Mouse (Mus musculus): ENCODE data around the gene Kcnd3.

The Kcnd3 gene

DNA sequence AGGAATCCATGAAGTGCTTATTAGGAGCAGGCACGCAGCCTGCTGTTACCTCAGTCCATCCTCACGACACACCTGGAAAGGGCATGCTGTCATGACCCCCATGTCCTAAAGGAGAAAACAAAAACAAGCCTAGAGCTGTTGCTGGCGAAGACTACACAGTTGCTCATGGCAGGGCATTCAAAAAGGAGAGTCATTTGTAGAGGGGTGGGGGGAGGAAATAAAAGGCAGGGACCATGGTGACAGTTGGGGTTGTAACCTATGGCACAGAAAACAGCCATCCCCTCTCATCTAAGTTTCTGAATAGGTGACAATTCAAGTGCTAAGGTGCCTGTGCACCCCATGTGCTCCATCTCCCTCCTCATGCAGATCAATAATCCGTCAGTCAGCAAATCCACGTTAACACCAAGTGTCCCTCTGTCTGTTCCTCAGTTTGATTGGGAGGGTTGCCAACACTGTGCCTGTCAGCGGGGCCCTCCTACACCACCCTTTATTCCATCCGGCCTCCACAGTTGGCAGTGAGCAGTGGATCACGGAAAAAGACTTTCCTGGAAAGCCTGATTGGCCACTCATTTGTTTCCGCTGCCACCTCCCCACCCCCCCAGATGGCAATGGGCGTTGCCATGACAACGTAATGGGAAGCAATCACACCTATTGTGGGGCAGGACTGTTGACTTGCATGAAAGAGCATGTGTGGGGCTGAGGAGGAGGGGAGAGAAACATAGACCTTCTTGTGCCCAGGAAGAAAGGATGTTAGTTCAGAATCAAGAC is 78.4 kb downstream of the Kcnd3 start:
- DNase-seq: no peak

DNA sequence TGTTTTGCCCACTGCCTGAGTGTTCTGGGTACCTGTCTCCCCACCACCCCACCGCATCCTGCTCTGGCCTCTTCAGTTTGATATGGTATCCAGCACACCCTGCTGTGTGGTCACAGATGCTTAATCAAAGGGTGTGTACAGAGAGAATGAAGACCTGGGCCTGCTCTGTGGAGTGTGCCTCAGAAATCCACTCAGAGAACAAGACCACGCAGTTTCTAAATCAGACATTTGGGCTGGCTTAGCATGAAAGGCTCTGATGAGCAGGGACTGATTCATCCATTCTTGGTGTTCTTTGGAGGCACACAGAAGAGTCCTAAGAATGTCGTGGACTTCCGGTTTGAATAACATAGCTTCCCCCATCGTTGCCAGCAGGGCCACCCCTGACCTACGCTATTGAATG is 86.3 kb downstream of the Kcnd3 start:
- no peak for DNase-seq

DNA sequence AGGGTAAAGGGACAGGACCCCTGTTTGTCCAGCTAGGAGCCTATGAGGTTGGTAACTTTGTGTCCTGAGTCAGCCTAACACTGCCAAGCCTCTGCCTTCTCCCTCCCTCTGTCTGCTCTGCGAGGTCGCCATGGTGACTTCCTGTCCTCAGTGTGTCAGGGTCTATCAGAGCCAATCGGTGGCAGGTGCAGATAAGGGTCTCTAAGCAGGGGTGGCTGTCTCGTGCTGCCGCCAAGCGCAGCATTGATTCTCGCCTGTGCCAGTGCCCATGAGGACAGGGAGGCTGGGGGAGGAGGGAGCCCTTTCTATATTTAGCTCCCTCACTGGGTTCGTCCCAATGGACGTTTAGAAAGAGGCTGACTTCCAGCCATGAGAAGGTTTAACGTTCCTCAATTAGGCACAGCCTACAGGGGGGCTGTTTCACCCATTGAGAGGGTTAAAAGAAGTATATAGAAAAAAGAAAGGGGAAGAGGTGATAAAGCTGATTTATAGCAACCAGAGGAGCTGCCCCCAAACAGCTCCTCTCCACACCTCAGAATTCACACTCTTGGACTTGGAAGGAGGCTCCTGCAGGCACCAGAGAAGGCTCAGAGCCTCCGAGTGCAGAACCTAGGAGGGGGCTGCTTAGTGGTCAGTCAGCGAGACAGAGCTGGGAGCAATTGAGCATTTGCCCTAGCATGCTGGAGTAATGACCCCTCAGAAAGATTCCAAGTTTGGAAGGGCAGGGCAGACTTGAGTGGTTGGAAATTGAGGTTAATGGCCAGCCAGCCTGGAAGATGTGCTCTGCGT is 86.9 kb downstream of the Kcnd3 start:
- DNase-seq: no peak

DNA sequence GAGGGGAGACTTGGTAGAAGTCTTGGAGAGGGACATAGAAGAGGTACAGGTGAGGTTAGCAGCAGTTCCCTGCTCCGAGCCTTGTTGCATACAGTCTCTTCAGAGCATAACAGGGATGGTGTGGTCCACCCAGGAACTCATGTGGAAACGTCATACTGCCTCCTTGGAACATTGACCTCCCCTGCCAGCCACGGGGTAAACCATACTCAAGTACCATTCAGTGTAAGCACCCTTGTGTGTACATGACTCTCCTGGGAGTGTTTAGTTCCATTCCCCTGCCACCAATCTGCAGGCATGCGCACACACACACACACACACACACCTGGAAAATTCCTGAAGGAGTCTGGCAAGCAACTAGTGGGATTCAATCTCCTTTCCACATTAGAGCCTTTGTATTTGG is 90.6 kb downstream of the Kcnd3 start:
- peak; percentile 77 for DNase-seq

DNA sequence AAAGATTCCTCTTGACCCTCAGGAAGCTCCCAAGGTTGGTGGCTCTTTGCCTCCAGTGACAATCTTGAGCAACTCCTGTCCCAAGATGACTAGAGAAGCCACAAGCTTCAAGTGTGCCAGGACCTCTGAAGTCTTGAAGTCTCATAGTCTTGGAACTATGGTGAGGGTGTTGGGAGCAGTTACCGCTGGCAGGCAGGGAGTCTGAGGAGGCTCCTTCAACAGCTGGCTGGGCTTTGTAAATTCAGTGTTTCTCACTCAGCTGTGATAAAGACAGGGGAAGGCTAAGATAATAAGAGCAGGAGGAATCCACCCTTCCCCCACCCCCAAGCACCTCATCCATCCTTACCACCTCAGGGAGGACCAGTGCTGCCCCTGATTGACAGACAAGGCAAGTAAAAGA is 92.0 kb downstream of the Kcnd3 start:
- DNase-seq: no peak

GRCm38 (mm10) chr3:105546611-105547071 is 94.5 kb downstream of the Kcnd3 start:
- no peak for DNase-seq

GRCm38 (mm10) chr3:105548074-105548771 is 96.1 kb downstream of the Kcnd3 start:
- no peak for DNase-seq

GRCm38 (mm10) chr3:105559456-105559855 is 107.3 kb downstream of the Kcnd3 start:
- DNase-seq: no peak

DNA sequence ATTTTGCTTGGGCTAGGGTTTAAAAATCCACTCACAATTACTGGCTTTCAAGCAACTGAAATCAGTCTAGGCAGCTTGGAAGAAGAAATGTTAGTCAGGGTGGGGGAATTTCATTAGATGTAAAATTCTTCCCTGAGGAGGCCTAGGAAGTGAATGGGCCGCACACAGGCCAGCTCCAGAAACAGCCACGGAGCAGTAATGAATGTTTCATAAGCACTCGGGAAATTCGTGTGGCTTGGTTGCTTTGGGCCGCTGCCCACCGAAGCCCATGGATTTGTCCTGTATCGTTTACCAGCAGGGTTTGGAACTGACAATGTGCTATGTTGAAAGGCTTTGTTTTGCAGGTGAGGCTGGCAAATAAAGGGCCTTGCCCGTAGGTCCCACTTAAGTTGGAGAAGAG is 114.8 kb downstream of the Kcnd3 start:
- no peak for DNase-seq

- DNase-seq: no peak
Measured at GRCm38 (mm10) chr3:105567472-105567871, 115.3 kb downstream of the Kcnd3 start.

- DNase-seq: no peak
Measured at GRCm38 (mm10) chr3:105568403-105568802, 116.3 kb downstream of the Kcnd3 start.

DNA sequence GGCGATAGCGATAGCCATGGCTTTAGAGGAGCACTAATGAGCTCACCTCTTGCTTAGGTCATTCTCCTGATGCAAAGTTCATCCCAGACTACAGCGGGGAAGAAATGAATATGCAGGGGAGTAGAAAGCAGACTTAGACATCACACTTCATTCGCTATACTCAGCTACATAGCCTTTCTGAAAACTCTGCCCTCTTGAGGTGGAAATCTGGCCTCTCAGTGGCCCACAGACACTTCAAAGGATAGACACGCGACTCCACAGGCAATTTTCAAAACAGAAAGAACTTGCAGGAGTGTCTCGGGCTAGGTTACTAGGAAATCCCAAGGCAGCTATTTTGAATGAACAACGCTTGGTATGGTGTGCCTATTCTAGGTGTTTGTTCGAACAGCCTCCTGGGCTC is 116.7 kb downstream of the Kcnd3 start:
- no peak for DNase-seq

GRCm38 (mm10) chr3:105569310-105569752 is 117.2 kb downstream of the Kcnd3 start:
- no peak for DNase-seq

DNA sequence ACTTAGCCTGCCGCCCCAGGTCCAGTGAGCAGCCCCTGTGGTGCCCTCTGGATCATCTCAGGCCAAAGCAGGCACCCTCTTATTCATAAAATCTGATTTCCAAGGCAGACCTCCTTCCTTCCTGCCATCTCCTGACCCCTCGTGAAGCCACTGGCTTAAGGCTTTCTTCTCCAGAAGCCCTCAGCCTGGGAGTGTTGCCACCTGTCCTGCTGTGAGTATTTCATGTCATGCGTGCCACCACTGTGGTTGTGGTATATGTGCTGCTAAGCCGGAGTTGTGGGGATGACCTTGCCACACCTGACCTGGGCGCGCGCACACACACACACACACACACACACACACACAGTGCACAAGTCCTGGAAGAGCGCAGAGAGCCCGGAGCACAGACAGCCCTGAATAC is 117.8 kb downstream of the Kcnd3 start:
- no peak for DNase-seq

GRCm38 (mm10) chr3:105570818-105571217 is 118.7 kb downstream of the Kcnd3 start:
- no peak for DNase-seq

- no peak for DNase-seq
Measured at GRCm38 (mm10) chr3:105571944-105572343, 119.8 kb downstream of the Kcnd3 start.

DNA sequence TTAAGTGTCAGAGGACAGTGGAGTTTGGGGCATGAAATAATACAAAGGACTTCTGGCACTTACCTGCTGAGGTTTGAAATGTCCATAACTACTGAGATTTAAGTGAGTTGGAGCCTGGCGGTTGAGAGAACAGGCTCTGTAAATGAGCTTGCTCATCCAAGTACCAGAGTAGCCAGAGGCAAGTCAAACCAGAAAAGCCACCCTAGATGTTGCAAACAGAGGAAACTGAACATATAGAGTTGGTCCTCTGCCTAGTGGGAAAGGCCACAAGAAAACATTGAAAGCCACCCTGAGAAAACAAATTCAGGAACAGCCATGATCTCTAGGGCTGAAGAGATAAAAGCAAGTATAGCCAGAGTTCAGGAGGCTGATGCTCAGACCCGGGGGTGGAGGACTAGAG is 121.0 kb downstream of the Kcnd3 start:
- DNase-seq: no peak

- no peak for DNase-seq
Measured at GRCm38 (mm10) chr3:105578320-105578719, 126.2 kb downstream of the Kcnd3 start.

GRCm38 (mm10) chr3:105581119-105581518 is 129.0 kb downstream of the Kcnd3 start:
- DNase-seq: no peak

DNA sequence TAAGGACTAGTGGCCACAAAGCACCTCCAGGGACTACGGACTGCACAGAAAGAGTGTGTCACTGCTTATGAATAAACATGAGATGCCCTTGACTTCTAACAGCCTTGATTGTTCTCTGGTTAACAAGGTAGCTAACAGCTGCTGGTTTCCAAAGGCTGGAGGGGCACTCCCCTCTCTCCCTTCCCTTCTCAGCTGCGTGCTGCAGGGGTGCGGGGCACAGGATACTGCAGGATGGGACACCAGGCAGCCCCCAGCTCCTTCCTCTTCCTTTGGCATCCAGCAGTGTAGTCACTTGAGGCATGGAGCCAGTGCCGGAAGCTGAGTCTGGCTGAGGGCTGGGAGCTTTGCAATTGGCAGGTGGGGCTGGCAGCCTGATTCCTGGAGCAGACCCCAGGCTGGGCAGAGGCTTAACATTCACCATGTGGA is 133.6 kb downstream of the Kcnd3 start:
- DNase-seq: no peak

GRCm38 (mm10) chr3:105590056-105590672 is 138.0 kb downstream of the Kcnd3 start:
- DNase-seq: no peak

GRCm38 (mm10) chr3:105591766-105592165 is 139.6 kb downstream of the Kcnd3 start:
- DNase-seq: no peak

- DNase-seq: no peak
Measured at GRCm38 (mm10) chr3:105592246-105592645, 140.1 kb downstream of the Kcnd3 start.

All from lung, postnatal 36 days (tissue).